Mouse (Mus musculus): Measurements from ENCODE around the gene Morc1.

- TF ChIP-seq CTCF (IDR thresholded peaks at IDR 0.05; ENCODE audit: low read depth) (no peak), EP300 (optimal IDR thresholded peaks at IDR 0.05) (no peak)
Measured at GRCm38 (mm10) chr16:48629710-48630109, 198.7 kb downstream of the Morc1 start.
